12 mouse cellular contexts compared by ENCODE assay signal in genomic region chr7:56348528-56348927, GRCm38 (mm10).
DNase-seq lines count a peak whose midpoint lies in the region; ATAC-seq and TF ChIP-seq lines count a peak whose summit lies in the region.
"Had no signal": no experiment of that assay in that cellular context is flagged by ENCODE, and none has a peak within 500 bp of the region (broad histone marks: within the 10 kb centered on the region; RNA-seq: fewer than 3 reads in every experiment).

No protein-coding gene starts in this region.

- H3K4me1 ChIP-seq in heart, adult 2 months (ENCODE audit: control insufficient read depth, insufficient read depth, low read length): no peaks in the 10 kb centered on the region; the same call in 1 of the 2 replicates
- H3K4me1 ChIP-seq in midbrain, embryonic 10.5 days: no peaks in the 10 kb centered on the region
- no peaks in the 10 kb centered on the region for H3K4me1 ChIP-seq in midbrain, embryonic 15.5 days
- H3K4me1 ChIP-seq in hindbrain, embryonic 11.5 days (replicated peaks; ENCODE audit: control insufficient read depth, insufficient read depth, low read length): no peaks in the 10 kb centered on the region
- H3K4me1 ChIP-seq: embryonic facial prominence, embryonic 15.5 days had no signal

- peak; percentile 20 to 43 for DNase-seq in heart, adult 2 months
- DNase-seq in heart, postnatal 25 days (ENCODE audit: low spot score): no peak
- DNase-seq in midbrain, embryonic 10.5 days (ENCODE audit: low spot score): peak; percentile 15
- DNase-seq in brain, adult 2 months (ENCODE audit: low read depth, low spot score): peak; percentile 48
- peak; percentile 15 to 29 for DNase-seq in heart, adult 9 months (ENCODE audit: low spot score in 2 of 2)
- no peak for DNase-seq in hindbrain, embryonic 11.5 days (ENCODE audit: low spot score)
- DNase-seq: gastrocnemius, postnatal 25 days; kidney, adult 11 months; liver, postnatal 0 days had no signal

- no peak overlapping the region for H3K4me2 ChIP-seq in midbrain, embryonic 15.5 days
- H3K4me2 ChIP-seq in hindbrain, embryonic 11.5 days (replicated peaks; ENCODE audit: low read depth, low read length): no peak overlapping the region
- H3K4me2 ChIP-seq: embryonic facial prominence, embryonic 15.5 days had no signal

- no peak overlapping the region for H3K4me3 ChIP-seq in heart, adult 2 months
- no peak overlapping the region for H3K4me3 ChIP-seq in midbrain, embryonic 10.5 days
- H3K4me3 ChIP-seq in midbrain, embryonic 15.5 days: no peak overlapping the region
- H3K4me3 ChIP-seq in hindbrain, embryonic 11.5 days (ENCODE audit: low read depth, low read length): no peak overlapping the region
- H3K4me3 ChIP-seq: embryonic facial prominence, embryonic 15.5 days had no signal

- no peak for ATAC-seq in midbrain, embryonic 15.5 days (replicated peaks)
- no peak for ATAC-seq in hindbrain, embryonic 11.5 days (ENCODE audit: low FRiP score)
- ATAC-seq: liver, postnatal 0 days; Patski had no signal

- intact Hi-C loops in heart, adult 2 months (cut with DNase I): no loop called here
- intact Hi-C loops in heart, postnatal 25 days (cut with DNase I): no loop called here

- no peak overlapping the region for H3K9ac ChIP-seq in heart, adult 2 months (ENCODE audit: low read depth, low read length)
- no peak overlapping the region for H3K9ac ChIP-seq in midbrain, embryonic 15.5 days
- H3K9ac ChIP-seq in hindbrain, embryonic 11.5 days (ENCODE audit: low read depth, low read length): no peak overlapping the region
- H3K9ac ChIP-seq: embryonic facial prominence, embryonic 15.5 days; liver, postnatal 0 days had no signal

- no peak for TF ChIP-seq EP300 in heart, adult 2 months (IDR thresholded peaks at IDR 0.05; ENCODE audit: insufficient read depth, low read depth, low read length)

- no peaks in the 10 kb centered on the region for H3K9me3 ChIP-seq in midbrain, embryonic 10.5 days (replicated peaks)
- no peaks in the 10 kb centered on the region for H3K9me3 ChIP-seq in midbrain, embryonic 15.5 days
- H3K9me3 ChIP-seq in hindbrain, embryonic 11.5 days (ENCODE audit: control insufficient read depth, low read length): no peaks in the 10 kb centered on the region
- H3K9me3 ChIP-seq: embryonic facial prominence, embryonic 15.5 days had no signal

- H3K79me2 ChIP-seq in heart, adult 2 months (replicated peaks; ENCODE audit: control insufficient read depth, insufficient read depth, low read length): no peaks in the 10 kb centered on the region

- no peak for TF ChIP-seq CTCF in heart, adult 2 months (IDR thresholded peaks at IDR 0.05)

- no peaks in the 10 kb centered on the region for H3K27me3 ChIP-seq in heart, adult 2 months (ENCODE audit: control insufficient read depth, insufficient read depth, low read length)
- H3K27me3 ChIP-seq in midbrain, embryonic 10.5 days (ENCODE audit: low read depth, poor library complexity, severe bottlenecking): no peaks in the 10 kb centered on the region
- H3K27me3 ChIP-seq in midbrain, embryonic 15.5 days (replicated peaks): no peaks in the 10 kb centered on the region
- no peaks in the 10 kb centered on the region for H3K27me3 ChIP-seq in hindbrain, embryonic 11.5 days (ENCODE audit: control insufficient read depth, insufficient read depth, low read length)
- H3K27me3 ChIP-seq: embryonic facial prominence, embryonic 15.5 days; Patski had no signal

- TF ChIP-seq POLR2A in heart, adult 2 months (IDR thresholded peaks at IDR 0.05; ENCODE audit: insufficient read depth, low read depth, low read length): no peak

- 27% methylated on average over 3 of the region's 3 CpGs for WGBS in heart, adult 2 months
- 62% methylated on average over 3 of the region's 3 CpGs for WGBS in midbrain, embryonic 10.5 days
- 63% methylated on average over 3 of the region's 3 CpGs for WGBS in midbrain, embryonic 15.5 days
- WGBS in hindbrain, embryonic 11.5 days: 58% methylated on average over 3 of the region's 3 CpGs

- H3K36me3 ChIP-seq in heart, adult 2 months (ENCODE audit: control insufficient read depth, insufficient read depth, low read length): no peaks in the 10 kb centered on the region
- no peaks in the 10 kb centered on the region for H3K36me3 ChIP-seq in midbrain, embryonic 10.5 days
- H3K36me3 ChIP-seq in midbrain, embryonic 15.5 days (replicated peaks): no peaks in the 10 kb centered on the region
- H3K36me3 ChIP-seq in hindbrain, embryonic 11.5 days (ENCODE audit: control insufficient read depth, insufficient read depth, low read length): no peaks in the 10 kb centered on the region
- H3K36me3 ChIP-seq: embryonic facial prominence, embryonic 15.5 days had no signal

- H3K27ac ChIP-seq in heart, adult 2 months: no peak overlapping the region
- no peak overlapping the region for H3K27ac ChIP-seq in midbrain, embryonic 10.5 days (replicated peaks)
- no peak overlapping the region for H3K27ac ChIP-seq in midbrain, embryonic 15.5 days
- H3K27ac ChIP-seq in hindbrain, embryonic 11.5 days (ENCODE audit: low read depth, low read length): no peak overlapping the region
- H3K27ac ChIP-seq: embryonic facial prominence, embryonic 15.5 days had no signal

Comparison
In these comparisons a context has a peak if more than half of its experiments do, and no peak if none do; other contexts are left out.
1. DNase-seq: peak in heart, adult 2 months (2 of 2), midbrain, embryonic 10.5 days (single experiment), brain, adult 2 months (single experiment) and heart, adult 9 months (2 of 2); none in heart, postnatal 25 days (single experiment) and hindbrain, embryonic 11.5 days (single experiment).